Mouse (Mus musculus) heart, adult 11 months (tissue): ENCODE measurements around the gene Wfdc12.

ENCODE experiments used
- DNase-seq: peaks from one replicate; pipeline ENCODE4 v3.0.0; 2022

The Wfdc12 gene

DNA sequence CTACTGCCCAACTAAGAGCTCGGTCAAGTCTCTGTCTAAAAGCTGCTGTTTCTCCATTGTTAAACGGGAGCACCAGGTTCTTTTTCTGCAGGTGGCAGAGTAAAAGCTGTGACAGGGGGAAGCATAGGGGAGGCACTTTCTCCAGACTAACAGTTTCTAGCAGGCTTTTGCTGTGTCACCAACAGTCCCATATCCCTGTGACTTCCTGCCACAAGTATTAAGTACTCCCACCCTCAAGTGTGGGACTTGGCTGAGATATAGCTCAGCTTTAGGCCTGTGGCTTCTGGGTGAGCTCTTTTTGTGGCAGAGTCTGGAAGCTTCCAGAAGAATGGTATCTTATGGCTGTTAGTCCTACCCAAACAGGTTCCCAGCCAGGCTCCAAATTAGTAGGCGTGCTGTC, 14.6 kb downstream of the Wfdc12 start:
- DNase-seq, result no peak

DNA sequence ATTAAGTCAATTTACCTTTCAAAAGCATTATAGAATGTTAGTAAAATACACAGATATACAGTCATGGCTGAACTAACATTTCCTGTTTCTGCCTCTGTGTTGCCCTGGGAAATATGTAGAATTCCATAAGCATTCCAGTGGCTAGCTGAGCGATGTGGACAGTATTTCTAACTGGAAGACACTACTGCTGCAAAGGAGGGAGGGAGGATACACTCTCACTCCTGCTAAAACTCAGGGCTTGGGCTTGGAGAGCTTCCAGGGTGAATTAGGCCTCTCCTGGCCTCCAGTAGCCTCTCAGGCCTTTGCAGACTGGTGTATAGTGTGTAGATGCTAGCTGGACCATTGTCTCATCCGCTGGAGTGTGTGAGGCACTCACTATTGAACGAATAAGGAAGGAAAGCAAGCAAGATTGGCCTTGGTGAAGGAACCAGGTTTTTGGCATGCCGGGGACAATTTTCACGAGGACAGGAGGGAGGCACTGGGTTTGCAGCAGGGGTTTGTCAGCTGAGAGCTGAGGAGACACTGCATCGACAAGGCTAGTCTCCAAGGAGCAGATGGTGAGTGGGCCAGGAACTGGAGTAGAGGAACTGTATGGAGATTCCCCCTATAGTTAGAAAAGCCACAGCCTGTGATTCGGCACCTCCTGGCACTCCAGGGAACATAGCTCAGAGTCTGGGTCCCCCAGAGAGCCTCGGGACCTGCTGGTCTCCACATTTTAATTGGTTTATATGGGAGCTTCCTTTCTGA, 15.6 kb downstream of the Wfdc12 start:
- no peak for DNase-seq

DNA sequence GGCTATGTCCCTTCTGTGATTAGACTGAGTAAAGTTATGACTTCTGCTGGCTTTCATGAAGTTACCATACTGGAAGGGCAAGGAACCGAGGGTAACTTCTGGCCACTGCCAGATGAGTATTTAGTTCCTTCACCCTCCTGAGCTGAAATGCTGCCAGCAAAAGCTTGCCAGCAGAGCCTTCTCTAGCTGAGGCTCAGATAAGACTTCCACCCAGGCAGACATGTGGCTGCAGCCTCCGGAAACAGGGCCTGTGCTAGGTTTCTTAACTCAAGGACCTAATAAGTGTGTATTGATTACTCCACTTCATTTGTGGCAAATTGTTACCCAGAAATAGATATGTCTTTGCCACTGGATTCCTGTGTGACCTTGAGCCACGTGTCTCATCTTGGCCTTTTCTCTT, 17.0 kb downstream of the Wfdc12 start:
- no peak for DNase-seq

DNA sequence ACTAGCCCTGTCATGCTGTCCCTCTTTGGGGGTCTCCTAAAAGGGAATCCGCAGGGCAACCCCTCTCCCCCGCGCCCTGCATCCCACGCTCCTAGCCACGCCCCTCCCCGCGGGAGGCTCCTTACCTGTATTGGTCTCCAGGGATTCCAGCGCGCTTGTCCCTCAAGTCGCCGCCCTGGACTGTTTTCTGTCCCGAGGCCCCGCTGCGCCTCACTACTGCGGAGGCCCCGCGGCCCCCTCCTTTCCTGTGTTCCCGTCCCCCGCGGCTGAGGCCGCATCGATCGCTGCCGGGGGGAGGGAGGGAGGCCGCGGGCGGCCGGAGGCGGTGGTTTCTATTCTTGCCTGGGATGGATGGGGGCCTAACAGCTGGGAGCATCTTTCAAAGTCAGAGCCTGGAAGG, 19.5 kb downstream of the Wfdc12 start, which contains the start of gene Kcns1:
Gene Kcns1, minus strand, starts transcription at position 212 of the 400 bp plus-strand sequence.
- DNase-seq, result no peak

DNA sequence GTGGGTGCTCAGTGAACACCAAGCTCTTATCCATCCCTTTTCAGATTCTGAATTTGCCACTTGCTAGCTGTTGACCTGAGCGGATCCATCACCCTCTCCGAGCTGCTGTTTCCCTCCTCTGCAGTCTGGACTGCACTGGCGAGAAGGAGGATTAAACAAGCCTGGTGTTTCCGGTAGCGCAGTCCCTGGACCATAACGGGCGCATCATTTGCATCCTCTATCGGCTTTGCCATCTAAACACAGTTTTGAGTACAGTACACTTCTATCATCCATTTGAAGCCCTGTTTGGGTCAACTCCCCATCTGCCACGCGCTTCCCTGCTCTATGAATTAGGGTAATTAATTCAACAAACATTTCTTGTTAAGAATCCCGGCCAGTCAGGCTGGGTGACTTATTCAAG, 20.1 kb downstream of the Wfdc12 start:
- no peak for DNase-seq

DNA sequence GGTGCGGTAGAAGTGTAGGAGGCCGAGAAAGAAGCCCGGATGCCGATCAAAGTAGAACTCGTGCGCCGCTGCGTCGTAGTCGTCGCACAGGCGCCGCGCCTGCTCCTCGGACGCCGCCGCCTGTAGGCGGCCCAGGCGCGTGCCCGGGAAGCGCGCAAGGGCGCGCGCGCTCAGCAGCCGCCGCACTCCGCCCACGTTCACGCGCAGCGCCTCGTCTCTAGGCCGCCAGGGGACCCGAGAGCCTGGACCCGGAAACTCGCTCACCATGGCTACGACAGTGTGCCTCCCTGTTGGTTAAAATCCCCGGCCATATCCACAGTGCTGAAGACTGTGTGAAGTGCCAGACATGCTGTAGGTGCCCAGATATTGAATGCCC, 21.8 kb downstream of the Wfdc12 start:
- DNase-seq, result no peak

DNA sequence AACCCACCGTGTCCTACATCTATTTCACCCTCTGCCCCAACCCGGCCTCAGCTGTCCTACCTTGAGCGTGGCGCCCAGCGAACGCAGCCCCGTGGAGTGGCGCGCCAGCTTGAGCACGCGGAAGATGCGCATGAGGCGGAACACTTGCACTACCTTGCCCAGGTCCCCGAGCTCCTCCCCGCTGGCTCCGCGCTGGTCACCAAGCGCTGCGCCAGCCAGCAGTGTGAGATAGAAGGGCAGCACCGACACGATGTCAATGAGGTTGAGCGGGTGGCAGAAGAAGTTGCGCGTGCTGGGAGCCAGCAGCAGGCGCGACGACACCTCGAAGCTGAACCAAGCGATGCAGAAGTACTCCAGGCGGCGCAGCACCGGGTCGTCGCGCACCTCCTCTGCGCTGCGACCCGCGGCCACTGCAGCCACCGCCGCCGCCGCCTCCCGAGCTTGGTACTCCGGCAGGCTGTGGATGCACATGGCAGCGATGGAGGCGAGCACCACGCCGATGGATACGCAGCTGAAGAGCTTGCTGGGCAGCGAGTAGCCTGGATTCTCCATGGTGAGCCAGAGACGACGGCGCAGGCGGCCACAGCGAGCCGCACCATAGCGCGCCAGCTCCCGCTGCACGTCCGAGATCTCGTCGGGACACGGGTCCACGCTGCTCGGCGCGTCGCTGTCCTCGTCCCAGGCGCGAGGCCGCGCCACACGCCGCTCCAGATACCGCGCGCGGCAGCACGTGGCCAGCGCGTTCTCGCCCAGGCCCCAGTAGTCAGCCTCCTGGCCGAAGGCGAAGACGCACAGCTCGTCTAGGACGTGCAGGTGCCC, 22.4 kb downstream of the Wfdc12 start:
- DNase-seq, result no peak

DNA sequence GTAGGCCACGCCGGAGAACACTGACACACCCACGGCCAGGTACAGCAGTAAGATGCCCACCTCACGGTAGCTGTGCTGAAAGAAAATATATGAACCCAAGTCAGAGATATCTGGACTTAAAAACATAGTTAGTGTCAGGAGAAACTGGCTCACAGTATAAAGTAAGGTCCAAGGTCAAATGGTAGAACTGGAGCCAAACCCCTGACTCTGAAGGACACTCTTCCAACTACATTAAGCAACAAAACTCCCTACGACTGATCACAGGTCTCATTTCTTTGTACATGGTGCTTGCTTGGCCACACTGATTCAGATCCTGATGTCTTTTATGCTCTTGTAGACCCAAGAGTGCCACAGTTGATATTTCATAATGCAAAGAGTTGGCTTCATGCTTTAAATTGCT, 25.5 kb downstream of the Wfdc12 start:
- DNase-seq, result no peak

DNA sequence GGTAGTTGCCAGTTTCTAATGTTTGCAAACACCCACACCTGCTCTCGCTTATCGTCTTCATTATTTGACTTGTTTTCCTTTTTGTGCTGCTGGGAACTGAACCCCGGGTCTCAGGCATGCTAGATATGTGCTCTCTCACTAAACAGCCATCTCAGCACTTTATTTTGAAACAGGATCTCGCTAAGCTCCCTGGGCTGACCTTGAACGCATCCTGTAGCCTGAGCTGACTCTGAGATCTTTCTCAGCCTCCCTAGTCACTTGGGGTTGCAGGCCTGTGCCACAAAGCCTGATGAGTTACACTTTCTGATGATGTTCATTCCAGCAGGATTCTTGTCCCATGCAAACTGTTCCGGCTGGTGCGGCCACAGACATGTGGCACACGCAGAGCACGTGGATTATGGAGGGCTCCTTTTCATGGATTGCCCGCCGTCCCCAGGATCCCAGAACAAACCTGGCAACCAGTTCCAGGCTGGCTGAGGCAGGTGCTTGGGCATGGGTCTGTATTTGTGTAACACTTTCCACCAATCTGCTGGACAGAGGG, 28.8 kb downstream of the Wfdc12 start:
- no peak for DNase-seq

DNA sequence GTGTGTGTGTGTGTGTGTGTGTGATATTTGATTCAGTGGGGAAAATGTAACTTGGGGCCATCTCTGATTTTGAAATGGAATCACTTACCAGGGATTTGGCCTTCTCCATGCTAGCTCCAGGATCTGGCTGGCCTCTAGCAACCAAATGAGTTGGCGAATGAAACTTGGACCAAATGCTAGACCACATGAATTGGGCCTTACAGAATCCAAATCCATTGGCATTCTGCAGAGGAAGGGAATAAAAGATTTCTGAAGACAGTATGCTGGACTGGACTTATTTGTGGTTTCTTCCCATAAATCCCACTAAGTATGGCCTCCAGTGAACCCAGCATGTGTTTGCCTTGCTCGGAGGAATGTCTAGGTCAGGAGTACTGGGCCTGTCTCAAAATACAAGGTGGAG, 31.6 kb downstream of the Wfdc12 start:
- DNase-seq, result no peak

DNA sequence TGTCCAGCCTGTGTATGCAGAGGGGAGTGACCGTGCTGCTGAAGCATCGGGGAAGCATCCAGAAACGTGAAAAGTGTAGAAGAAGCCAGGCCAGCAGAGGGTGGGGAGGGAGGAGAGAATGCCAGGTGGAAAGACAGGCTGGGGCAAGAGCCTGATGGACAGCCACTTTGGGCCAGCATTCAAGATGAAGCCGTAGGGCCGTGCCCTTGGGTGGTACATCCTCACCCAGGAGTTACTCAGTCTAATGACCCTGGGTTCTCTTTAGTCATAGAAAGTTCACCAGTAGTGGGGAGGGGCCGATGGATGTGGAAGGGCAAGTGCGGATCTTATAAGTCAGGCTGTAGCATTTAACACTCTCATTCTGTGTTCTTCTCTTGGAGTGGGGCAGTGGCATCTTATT, 34.2 kb downstream of the Wfdc12 start:
- DNase-seq, result peak; percentile 87

DNA sequence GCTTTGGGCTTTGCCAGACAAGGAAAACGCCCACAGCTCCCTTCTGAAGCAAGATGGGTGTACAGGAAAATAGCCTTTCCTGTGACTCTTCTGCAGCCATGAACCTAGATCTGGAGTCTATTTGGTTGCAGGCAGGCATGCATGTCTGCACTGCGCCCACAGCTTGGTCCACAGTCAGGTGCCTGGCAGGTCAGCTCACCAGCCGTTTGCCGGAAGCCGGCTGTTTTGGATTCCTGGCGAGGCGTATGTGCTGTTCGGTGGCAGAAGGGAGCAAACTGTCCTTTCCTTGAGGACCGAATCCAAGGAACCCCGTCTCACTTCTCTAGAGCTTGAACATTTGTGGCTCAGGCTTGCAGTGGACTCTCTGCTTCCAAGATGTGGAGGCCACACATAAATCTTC, 36.4 kb downstream of the Wfdc12 start:
- no peak for DNase-seq

DNA sequence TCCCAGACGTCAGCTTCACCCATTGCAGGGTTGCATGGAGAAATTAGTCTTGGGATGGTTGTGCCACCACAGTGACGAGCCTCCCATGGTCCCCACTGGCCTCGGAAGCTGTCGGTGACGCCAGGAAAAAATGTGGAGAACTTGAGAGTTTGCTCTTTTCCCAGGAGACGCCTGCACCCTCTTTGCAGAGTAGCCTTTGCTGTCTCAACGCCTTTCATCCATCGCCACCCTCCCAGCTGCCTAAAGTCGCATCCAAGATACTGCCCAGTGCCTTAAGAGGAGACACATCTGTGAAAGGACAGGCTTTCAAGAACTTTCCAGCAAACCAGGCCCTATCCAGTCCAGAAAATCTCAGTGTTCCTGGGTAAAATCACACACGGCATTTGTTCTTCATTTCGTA, 38.1 kb downstream of the Wfdc12 start:
- no peak for DNase-seq

DNA sequence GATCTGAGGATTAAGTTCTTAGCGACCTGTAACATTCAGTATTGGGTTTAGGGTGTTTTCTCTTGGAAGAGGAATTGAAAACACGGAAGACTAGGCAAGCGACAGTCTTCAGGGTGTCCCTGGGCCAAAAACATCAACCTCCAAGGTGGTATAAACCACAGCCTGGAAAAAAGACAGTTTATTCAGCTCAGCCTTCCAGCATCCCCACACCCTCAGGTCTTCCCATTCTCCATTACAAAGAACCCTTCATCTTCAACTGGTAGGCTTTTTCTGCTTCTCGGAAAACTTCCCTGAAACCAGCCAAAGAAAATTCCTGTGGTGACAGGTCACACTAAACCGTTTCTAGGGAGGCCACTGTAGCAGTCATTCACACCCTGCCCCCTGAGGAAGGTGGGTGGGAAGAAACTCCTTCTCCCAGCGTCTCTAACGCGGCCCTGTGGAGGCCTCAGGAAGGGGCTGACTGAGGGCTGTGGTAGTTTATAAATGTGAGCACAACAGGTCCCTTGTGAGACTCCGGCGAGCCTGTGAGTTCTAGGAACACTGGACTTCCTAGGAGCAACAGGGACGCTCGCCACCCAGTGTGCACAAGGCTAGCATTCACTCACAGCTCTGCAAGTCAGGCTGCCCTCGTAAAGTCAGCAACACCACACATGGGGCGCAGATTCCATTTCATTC, 40.2 kb downstream of the Wfdc12 start:
- no peak for DNase-seq

DNA sequence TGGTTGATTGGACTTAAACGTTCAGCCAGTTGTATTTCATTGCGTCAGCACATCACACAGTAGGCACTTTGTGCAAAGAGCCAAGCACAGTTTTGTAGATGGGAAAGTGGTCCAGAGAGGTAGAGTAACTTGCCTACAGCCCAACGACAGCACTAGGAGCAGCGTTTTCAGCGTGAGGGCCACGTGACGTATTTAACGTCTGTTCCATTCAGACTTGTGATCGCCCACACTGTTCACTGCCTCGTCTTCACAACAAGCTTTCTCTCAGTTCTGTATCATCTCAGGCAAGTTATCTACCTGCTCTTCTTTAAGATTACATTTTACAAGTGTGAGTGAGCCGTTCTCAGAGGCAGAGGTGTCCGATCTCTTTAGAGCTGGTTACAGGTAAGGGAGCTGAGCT, 43.9 kb downstream of the Wfdc12 start:
- no peak for DNase-seq

DNA sequence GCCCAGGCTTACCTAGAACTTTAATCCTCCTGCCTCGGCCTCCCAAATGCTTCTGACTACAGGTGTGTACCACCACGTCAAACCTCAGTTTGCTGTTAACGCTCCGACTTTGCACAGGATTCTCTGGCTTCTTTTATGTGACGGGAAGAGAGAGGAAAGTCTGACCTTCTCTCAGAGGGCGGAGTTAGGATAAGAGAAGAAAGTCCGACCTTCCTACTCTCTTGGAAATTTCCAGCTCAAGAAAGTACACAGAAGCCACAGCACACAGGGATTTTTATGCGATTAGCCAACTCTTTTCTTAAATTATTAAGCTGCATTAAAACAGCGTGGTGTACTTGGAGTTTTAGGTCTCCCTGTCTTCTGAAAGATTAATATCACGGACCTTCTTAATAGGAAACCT, 45.9 kb downstream of the Wfdc12 start:
- no peak for DNase-seq

DNA sequence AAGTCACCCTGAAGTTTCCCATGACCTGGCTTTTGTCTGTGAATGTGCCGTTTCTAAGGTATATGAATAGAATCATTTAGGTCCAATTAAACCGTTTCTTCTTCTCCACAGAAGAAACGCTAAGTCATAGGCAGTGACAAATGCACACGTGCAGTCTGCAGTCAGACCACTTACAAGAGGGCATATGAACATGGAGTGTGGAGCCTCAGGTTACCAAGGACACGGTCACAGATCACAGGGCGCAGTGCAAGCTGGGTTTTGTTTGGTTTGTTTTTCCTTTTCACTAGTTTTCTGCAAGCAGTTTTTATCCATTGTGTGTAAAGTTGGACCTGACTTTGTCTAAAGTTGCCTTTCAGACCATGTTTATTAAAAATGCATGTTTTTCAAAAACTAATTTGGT, 46.4 kb downstream of the Wfdc12 start:
- no peak for DNase-seq

DNA sequence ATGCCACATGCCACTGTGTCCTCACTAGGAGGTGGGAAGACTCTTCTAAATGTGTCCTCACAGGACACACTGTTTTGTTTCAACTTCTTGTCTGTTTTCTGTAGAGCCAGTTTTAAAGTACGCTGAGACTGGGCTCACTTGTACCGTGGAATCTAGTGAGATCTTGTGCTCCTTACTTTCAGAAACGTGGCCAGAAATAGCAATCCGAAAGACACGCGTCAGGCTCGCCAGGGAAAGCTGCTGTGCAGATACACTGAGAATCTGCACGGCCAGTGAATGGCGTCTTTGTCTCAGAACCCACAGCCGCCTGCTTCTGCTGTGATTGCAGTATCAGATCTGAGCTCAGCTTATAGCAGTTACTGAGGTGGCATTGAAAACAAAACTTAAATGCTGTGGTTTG, 48.4 kb downstream of the Wfdc12 start:
- DNase-seq, result peak; percentile 91
